Mouse (Mus musculus) embryo, embryonic 11 days (tissue): ENCODE data around the gene Vmn1r205.
"Not testable (repeated sequence)": the region's sequence is repeated elsewhere in the genome, so short reads cannot be mapped to it uniquely, and the experiment has no call there.

Experiments used
- DNase-seq: peaks from one replicate; pipeline ENCODE4 v3.0.0-alpha.2; 2015

The Vmn1r205 gene

DNA sequence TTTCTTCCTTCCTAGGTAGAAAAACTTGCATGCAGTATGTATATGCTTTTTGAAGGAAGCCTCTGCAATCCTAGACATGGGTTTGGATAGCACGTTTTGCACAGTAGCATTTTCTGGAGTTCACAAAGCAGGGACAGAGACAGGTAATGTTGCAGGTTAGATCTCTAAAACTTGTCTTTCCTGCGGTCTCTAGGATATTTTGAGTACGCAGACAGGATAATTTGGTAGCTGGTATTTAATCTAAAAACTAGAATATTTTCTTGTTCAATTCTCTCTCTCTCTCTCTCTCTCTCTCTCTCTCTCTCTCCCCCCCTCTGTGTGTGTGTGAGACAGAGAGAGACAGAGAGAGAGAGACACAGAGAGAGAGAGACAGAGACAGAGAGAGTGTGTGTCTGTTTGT is at the start of gene Vmn1r205:
TSS of gene Vmn1r205 (minus strand) at position 101 of the 400 bp plus-strand sequence.
- no peak for DNase-seq

DNA sequence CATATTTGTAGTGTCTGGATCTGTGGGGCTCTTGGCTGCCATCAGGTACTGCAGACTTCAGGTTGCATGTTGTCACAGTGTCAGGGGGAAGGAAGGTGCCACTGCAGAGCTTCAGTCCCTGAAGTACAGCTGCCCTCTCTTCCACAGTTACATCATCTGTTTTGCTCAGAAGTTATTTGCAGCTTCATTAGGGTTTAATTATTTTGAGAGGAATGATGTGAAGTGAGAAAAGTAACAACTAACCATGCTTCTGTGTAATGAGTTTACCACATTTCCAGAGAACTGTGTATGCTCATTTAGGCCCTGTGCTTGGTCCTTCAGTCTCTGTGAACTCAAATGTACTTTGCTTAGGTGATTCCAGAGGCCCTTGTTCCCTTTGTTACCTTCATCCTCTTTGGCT is 31.4 kb upstream of the Vmn1r205 start, which contains the start of gene Vmn1r206:
TSS of gene Vmn1r206 (minus strand) at position 101 of the 400 bp plus-strand sequence.
- not testable (repeated sequence) for DNase-seq

DNA sequence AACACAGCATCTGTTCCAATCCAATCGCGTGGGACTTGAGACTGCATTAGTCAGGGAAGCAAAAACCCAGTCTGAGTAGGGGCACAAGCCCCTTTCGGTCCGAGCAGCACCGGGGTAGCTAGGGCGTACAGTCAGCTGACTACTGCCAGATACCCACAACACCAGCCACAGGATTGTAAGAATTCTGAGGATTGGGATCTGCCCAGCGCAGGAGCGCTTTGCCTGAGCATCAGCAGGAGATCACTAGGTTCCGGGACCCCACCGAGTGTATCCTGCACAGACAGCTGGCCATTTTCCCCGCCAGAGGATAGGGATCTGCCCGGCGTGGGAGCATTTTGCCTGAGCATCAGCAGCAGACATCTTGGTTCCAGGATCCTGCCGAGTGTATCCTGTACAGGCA is 9.5 kb downstream of the Vmn1r205 start:
- not testable (repeated sequence) for DNase-seq

DNA sequence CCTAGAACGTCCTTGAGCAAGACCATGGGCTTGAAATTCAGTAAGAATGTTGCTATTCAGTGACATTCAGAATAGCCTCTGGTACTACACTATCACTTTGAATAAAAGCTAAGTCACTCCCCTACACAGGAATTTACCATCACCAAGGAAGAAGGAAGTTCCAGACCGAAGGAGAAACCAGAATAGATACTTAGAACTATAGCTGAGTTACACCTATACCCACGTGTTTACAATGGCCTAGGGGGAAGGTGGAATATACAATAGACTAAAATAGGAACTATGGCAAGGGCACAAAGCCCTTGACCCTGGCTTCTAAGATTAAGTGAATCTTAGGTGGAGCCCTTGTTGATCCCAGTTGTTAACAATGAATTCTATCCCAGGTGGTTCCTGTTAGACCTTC is 17.9 kb downstream of the Vmn1r205 start:
- DNase-seq = not testable (repeated sequence)

DNA sequence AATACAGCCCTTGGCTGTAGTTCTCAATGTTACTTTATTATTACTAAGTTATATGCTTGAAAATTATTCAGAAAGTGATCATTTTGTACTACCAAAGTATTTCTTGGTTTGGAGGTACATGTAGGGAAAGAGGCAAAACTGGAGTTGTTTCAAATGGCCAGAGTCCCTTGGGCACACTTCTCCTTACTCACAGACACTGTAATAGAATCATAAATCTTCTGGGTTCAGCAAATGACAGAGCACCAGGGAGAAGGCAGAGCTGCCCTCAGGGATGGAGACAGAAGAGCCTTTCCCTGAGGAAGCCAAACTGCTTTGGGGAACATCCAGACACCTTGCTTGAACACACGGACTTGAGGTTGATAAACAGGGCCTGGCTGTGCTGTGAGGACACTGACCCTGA is 39.9 kb downstream of the Vmn1r205 start, which contains the start of gene Vmn1r204:
TSS of gene Vmn1r204 (plus strand) at position 301 of the 400 bp plus-strand sequence.
- DNase-seq = not testable (repeated sequence)
